Mouse (Mus musculus) CD8-positive naive resting alpha-beta T cell, adult 57 days (primary cell): ENCODE data around the gene Gm13278. TPM values are rescaled to one million over a fixed set of nuclear protein-coding genes. Genes with fewer than 3 reads are reported as not detected.

Experiments used
- total RNA-seq: library from RNA; stranded (reverse); gene quantifications from one replicate; pipeline ENCODE4 v1.2.4, GENCODE M21; 2023

The Gm13278 gene
- total RNA-seq = not detected

DNA sequence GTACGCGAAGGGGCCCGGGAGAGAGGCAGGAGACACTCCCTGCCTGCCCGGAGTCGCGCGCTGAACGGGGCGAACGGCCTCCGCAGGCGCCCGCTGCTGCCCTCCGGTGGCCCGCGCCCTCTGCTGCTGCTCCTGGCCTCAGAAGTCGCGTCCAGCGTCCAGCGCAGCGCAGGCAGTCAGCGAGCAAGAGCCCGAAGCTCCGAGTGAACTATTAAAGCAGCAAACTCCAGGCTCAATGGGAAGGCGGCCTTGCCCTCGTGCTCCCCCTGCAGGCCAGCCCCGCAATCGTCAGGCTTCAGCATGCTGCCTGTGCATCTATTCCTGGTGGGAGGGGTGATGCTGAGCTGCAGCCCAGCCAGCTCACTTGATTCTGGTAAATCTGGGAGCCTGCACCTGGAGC is at the start of gene Gm13278:
TSS of gene Gm13278 (plus strand) at position 301 of the 400 bp plus-strand sequence.

DNA sequence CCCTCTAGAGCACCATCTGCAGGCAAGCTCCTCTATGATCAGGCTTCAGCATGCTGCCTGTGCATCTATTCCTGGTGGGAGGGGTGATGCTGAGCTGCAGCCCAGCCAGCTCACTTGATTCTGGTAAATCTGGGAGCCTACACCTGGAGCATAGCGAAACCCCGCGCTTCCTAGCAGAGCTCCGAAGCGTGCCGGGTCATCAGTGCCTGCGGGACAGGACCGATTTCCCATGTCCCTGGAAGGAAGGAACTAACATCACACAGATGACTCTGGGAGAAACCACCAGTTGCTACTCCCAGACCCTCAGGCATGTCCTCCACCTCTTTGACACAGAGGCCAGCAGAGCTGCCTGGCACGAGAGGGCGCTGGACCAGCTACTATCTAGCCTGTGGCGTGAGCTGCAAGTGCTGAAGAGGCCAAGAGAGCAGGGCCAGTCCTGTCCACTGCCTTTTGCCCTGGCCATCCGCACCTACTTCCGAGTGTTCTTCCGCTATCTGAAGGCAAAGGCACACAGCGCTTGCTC is 36.5 kb upstream of the Gm13278 start, which contains the start of gene Gm13271:
TSS of gene Gm13271 (plus strand) at position 51 of the 523 bp plus-strand sequence.

GRCm38 (mm10) chr4:88759610-88760268 is 31.6 kb upstream of the Gm13278 start, which contains the start of gene Gm13283:
TSS of gene Gm13283 (plus strand) at chr4:88760119.

GRCm38 (mm10) chr4:88773534-88773933 is 17.8 kb upstream of the Gm13278 start, which contains the start of gene Gm13290:
TSS of gene Gm13290 (plus strand) at chr4:88773834.

DNA sequence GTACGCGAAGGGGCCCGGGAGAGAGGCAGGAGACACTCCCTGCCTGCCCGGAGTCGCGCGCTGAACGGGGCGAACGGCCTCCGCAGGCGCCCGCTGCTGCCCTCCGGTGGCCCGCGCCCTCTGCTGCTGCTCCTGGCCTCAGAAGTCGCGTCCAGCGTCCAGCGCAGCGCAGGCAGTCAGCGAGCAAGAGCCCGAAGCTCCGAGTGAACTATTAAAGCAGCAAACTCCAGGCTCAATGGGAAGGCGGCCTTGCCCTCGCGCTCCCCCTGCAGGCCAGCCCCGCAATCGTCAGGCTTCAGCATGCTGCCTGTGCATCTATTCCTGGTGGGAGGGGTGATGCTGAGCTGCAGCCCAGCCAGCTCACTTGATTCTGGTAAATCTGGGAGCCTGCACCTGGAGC is 14.7 kb upstream of the Gm13278 start, which contains the start of gene Gm13289:
TSS of gene Gm13289 (plus strand) at position 301 of the 400 bp plus-strand sequence.

DNA sequence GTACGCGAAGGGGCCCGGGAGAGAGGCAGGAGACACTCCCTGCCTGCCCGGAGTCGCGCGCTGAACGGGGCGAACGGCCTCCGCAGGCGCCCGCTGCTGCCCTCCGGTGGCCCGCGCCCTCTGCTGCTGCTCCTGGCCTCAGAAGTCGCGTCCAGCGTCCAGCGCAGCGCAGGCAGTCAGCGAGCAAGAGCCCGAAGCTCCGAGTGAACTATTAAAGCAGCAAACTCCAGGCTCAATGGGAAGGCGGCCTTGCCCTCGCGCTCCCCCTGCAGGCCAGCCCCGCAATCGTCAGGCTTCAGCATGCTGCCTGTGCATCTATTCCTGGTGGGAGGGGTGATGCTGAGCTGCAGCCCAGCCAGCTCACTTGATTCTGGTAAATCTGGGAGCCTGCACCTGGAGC is 11.8 kb upstream of the Gm13278 start, which contains the start of gene Gm13272:
TSS of gene Gm13272 (plus strand) at position 301 of the 400 bp plus-strand sequence.

DNA sequence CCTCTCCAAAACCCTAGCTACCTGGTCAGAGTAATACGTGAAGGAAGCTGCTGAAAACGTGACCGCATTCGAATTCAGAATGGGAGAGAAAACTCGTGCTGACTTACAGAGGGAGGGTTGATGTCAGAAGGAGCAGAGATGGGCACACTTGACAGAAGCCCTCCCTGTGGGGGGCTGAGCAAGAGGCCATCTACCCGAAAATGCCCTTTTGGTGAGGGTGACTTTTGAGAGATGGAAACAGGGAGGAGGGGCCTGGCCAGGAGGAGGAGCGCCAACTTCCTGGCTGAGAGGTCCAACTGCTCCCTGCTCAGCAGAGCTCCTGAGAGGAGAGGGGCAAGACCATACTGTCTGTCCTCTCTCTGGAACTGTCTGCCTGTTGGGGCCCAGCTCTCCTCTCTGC is 9.5 kb upstream of the Gm13278 start, which contains the start of gene Ifnz:
TSS of gene Ifnz (plus strand) at position 301 of the 400 bp plus-strand sequence.

GRCm38 (mm10) chr4:88785409-88785808 is 5.9 kb upstream of the Gm13278 start, which contains the start of gene Gm13276:
TSS of gene Gm13276 (plus strand) at chr4:88785709.

DNA sequence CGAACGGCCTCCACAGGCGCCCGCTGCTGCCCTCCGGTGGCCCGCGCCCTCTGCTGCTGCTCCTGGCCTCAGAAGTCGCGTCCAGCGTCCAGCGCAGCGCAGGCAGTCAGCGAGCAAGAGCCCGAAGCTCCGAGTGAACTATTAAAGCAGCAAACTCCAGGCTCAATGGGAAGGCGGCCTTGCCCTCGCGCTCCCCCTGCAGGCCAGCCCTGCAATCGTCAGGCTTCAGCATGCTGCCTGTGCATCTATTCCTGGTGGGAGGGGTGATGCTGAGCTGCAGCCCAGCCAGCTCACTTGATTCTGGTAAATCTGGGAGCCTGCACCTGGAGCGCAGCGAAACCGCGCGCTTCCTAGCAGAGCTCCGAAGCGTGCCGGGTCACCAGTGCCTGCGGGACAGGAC is 2.9 kb upstream of the Gm13278 start, which contains the start of gene Gm13277:
TSS of gene Gm13277 (plus strand) at position 231 of the 400 bp plus-strand sequence.

DNA sequence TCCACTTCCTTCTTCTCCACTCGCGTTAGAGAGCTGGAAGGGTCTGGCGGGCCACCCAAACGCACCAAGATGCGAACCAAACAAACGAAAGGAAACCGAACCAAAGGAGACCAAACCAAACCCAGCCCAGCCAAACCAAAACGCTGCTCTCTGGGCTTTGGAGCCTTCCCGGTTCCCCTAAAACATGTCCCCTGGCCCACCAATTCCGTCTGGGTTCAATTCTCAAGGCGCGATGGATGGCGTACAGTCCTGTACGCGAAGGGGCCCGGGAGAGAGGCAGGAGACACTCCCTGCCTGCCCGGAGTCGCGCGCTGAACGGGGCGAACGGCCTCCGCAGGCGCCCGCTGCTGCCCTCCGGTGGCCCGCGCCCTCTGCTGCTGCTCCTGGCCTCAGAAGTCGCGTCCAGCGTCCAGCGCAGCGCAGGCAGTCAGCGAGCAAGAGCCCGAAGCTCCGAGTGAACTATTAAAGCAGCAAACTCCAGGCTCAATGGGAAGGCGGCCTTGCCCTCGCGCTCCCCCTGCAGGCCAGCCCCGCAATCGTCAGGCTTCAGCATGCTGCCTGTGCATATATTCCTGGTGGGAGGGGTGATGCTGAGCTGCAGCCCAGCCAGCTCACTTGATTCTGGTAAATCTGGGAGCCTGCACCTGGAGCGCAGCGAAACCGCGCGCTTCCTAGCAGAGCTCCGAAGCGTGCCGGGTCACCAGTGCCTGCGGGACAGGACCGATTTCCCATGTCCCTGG is 2.8 kb downstream of the Gm13278 start, which contains the start of gene Gm13275:
TSS of gene Gm13275 (plus strand) at position 552 of the 740 bp plus-strand sequence.

GRCm38 (mm10) chr4:88797097-88797496 is 5.7 kb downstream of the Gm13278 start, which contains the start of gene Gm13279:
TSS of gene Gm13279 (plus strand) at chr4:88797397.

DNA sequence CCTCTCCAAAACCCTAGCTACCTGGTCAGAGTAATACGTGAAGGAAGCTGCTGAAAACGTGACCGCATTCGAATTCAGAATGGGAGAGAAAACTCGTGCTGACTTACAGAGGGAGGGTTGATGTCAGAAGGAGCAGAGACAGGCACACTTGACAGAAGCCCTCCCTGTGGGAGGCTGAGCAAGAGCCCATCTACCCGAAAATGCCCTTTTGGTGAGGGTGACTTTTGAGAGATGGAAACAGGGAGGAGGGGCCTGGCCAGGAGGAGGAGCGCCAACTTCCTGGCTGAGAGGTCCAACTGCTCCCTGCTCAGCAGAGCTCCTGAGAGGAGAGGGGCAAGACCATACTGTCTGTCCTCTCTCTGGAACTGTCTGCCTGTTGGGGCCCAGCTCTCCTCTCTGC is 8.0 kb downstream of the Gm13278 start, which contains the start of gene Gm13285:
TSS of gene Gm13285 (plus strand) at position 301 of the 400 bp plus-strand sequence.

GRCm38 (mm10) chr4:88802954-88803353 is 11.6 kb downstream of the Gm13278 start, which contains the start of gene Gm13287:
TSS of gene Gm13287 (plus strand) at chr4:88803254.

DNA sequence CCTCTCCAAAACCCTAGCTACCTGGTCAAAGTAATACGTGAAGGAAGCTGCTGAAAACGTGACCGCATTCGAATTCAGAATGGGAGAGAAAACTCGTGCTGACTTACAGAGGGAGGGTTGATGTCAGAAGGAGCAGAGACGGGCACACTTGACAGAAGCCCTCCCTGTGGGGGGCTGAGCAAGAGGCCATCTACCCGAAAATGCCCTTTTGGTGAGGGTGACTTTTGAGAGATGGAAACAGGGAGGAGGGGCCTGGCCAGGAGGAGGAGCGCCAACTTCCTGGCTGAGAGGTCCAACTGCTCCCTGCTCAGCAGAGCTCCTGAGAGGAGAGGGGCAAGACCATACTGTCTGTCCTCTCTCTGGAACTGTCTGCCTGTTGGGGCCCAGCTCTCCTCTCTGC is 13.9 kb downstream of the Gm13278 start, which contains the start of gene Gm13288:
TSS of gene Gm13288 (plus strand) at position 301 of the 400 bp plus-strand sequence.

DNA sequence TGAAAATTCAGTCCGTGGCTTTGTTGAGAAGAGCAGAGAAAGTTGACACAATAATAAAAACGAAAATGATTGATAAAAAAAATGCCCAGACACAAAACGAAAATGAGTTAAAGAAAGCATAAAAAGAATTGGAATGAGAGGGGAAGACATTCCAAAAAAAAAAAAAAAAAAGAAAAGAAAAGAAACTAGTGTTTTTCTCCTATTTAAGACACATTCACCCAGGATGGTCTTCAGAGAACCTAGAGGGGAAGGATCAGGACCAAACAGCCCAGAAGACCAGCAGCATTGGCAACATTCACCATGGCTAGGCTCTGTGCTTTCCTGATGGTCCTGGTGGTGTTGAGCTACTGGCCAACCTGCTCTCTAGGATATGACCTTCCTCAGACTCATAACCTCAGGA is 24.6 kb downstream of the Gm13278 start, which contains the start of gene Ifna7:
TSS of gene Ifna7 (plus strand) at position 301 of the 400 bp plus-strand sequence.

DNA sequence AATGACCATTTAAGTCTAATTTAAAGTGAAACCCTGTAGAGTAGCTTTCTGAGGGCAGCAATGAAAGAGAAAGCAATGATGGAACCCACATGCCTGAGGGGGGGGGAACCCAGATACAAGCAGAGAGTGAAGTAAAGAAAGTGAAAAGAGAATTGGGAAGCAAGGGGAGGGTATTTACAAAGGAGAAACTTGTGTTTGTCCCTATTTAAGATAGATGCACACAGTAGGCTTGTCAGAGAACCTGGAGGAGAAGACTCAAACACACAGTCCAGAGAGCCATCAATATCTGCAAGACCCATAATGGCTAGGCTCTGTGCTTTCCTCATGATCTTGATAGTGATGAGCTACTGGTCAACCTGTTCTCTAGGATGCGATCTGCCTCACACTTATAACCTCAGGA is 28.3 kb downstream of the Gm13278 start, which contains the start of gene Ifna11:
TSS of gene Ifna11 (plus strand) at position 301 of the 400 bp plus-strand sequence.

DNA sequence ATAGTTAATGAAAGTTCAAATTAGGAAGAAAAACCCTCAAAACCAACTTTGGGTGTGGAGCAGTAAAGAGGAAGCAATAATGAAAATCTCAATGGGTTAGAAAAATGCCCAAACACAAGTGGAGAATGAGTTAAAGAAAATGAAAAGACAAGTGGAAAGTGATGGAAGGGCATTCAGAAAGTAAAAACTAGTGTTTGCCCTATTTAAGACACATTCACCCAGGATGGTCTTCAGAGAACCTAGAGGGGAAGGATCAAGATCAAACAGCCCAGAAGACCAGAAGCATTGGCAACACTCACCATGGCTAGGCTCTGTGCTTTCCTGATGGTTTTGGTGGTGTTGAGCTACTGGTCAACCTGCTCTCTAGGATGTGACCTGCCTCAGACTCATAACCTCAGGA is 35.8 kb downstream of the Gm13278 start, which contains the start of gene Ifna6:
TSS of gene Ifna6 (plus strand) at position 301 of the 400 bp plus-strand sequence.

DNA sequence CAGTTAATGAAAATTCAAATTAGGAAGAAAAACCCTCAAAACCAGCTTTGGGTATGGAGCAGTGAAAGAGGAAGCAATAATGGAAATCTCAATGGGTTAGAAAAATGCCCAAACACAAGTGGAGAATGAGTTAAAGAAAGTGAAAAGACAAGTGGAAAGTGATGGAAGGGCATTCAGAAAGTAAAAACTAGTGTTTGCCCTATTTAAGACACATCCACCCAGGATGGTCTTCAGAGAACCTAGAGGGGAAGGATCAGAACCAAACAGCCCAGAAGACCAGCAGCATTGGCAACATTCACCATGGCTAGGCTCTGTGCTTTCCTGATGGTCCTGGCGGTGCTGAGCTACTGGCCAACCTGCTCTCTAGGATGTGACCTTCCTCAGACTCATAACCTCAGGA is 43.9 kb downstream of the Gm13278 start, which contains the start of gene Ifna5:
TSS of gene Ifna5 (plus strand) at position 301 of the 400 bp plus-strand sequence.

DNA sequence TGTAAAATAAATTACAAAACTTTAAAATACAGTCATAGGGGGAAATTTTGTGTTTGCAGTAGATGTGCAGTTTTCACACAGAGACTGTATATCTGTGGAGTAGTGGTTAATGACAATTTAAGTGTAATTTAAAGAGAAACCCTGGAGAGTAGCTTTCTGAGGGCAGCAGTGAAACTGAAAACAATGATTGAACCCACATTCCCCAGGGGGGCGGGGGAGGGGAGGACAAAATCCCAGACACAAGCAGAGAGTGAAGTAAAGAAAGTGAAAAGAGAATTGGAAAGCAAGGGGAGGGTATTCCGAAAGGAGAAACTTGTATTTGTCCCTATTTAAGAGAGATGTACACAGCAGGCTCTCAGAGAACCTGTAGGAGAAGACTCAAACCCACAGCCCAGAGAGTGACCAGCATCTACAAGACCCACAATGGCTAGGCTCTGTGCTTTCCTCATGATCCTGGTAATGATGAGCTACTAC is 50.1 kb downstream of the Gm13278 start, which contains the start of gene Ifna4:
TSS of gene Ifna4 (plus strand) at position 424 of the 474 bp plus-strand sequence.

